Mouse (Mus musculus) MEL (cell line): ENCODE measurements around the gene Ccdc57. TPM values are rescaled to one million over a fixed set of nuclear protein-coding genes. Genes with fewer than 3 reads are reported as not detected.
"Not testable (repeated sequence)": the region's sequence is repeated elsewhere in the genome, so short reads cannot be mapped to it uniquely, and the experiment has no call there.

Source experiments
- DNase-seq: peaks from one replicate; pipeline ENCODE4 v3.0.0; 2011; ENCODE audit warnings: low read depth, low spot score
- H3K27ac ChIP-seq: 2 replicates; pipeline ENCODE4 v1.5.1; 2012; ENCODE audit warnings: low read depth, mild to moderate bottlenecking, control low read depth, low read length, moderate library complexity; ENCODE audit not compliant: control insufficient read depth
- H3K27me3 ChIP-seq, 2 experiments: fragments of 150-350 bp in 1 of 2; sonication (generic) in 1 of 2; 2 replicates each; pipeline ENCODE4 v1.6.1; 2012; ENCODE audit warnings: low read length in 2 of 2, mild to moderate bottlenecking in 2 of 2, improper control_type of control experiment in 1 of 2, moderate library complexity in 1 of 2; ENCODE audit not compliant: insufficient read depth in 2 of 2, control insufficient read depth in 1 of 2
- H3K36me3 ChIP-seq, 2 experiments: 2 replicates each; pipeline ENCODE4 v1.6.1; 2012 to 2014; ENCODE audit warnings: low read length in 2 of 2, improper control_type of control experiment in 1 of 2, inconsistent platforms in 1 of 2, mild to moderate bottlenecking in 1 of 2; ENCODE audit not compliant: insufficient read depth in 2 of 2, control insufficient read depth in 1 of 2
- H3K4me1 ChIP-seq, 2 experiments: fragments of 150-350 bp in 1 of 2; sonication (generic) in 1 of 2; 2 replicates each; pipeline ENCODE4 v1.6.1; 2012; ENCODE audit warnings: low read length in 2 of 2, improper control_type of control experiment in 1 of 2, mild to moderate bottlenecking in 1 of 2; ENCODE audit not compliant: insufficient read depth in 2 of 2, control insufficient read depth in 1 of 2
- H3K4me3 ChIP-seq, 2 experiments: fragments of 150-350 bp in 1 of 2; sonication (generic) in 1 of 2; 2 replicates each; pipeline ENCODE4 v1.5.1; 2012; ENCODE audit warnings: low read depth in 2 of 2, low read length in 2 of 2, mild to moderate bottlenecking in 2 of 2, moderate library complexity in 2 of 2, control low read depth in 1 of 2, improper control_type of control experiment in 1 of 2; ENCODE audit not compliant: control insufficient read depth in 1 of 2, insufficient read depth in 1 of 2
- H3K79me2 ChIP-seq: 2 replicates; pipeline ENCODE4 v1.6.1; 2012; ENCODE audit warnings: mild to moderate bottlenecking, low read length, moderate library complexity; ENCODE audit not compliant: control insufficient read depth, poor library complexity, insufficient read depth
- H3K9ac ChIP-seq: 2 replicates; pipeline ENCODE4 v1.6.1; 2012; ENCODE audit warnings: low read depth, mild to moderate bottlenecking, control low read depth, low read length, moderate library complexity; ENCODE audit not compliant: control insufficient read depth, poor library complexity, severe bottlenecking
- H3K9me3 ChIP-seq: fragments of 150-350 bp; sonication (generic); replicated peaks from 2 replicates; pipeline ENCODE4 v1.6.1; 2012; ENCODE audit warnings: mild to moderate bottlenecking, low read length, improper control_type of control experiment, moderate library complexity; ENCODE audit not compliant: insufficient read depth
- CHD2 ChIP-seq: IDR thresholded peaks from 2 replicates; pipeline ENCODE4 v1.6.1; 2011; ENCODE audit warnings: low read length, improper control_type of control experiment
- CTCF ChIP-seq, 3 experiments: IDR thresholded peaks in 2 of 3; conservative IDR thresholded peaks in 1 of 3; 2 replicates each; pipeline ENCODE4 v1.5.1; 2011 to 2012; ENCODE audit warnings: low read length in 3 of 3, low read depth in 2 of 3, mild to moderate bottlenecking in 2 of 3, improper control_type of control experiment in 1 of 3, inconsistent platforms in 1 of 3, mixed read lengths in 1 of 3, moderate library complexity in 1 of 3; ENCODE audit not compliant: control insufficient read depth in 1 of 3, insufficient read depth in 1 of 3, poor library complexity in 1 of 3, severe bottlenecking in 1 of 3
- ELF1 ChIP-seq: IDR thresholded peaks from 2 replicates; pipeline ENCODE4 v1.6.1; 2014; ENCODE audit warnings: low read depth, mild to moderate bottlenecking, inconsistent platforms, low read length, improper control_type of control experiment, moderate library complexity
- ETS1 ChIP-seq: IDR thresholded peaks from 2 replicates; pipeline ENCODE4 v1.6.1; 2012; ENCODE audit warnings: low read depth, mild to moderate bottlenecking, inconsistent platforms, low read length, improper control_type of control experiment, moderate library complexity
- GABPA ChIP-seq: IDR thresholded peaks from 2 replicates; pipeline ENCODE4 v1.6.1; 2012; ENCODE audit warnings: low read depth, mild to moderate bottlenecking, inconsistent platforms, low read length, improper control_type of control experiment, moderate library complexity
- HCFC1 ChIP-seq: IDR thresholded peaks from 2 replicates; pipeline ENCODE4 v1.6.1; 2012; ENCODE audit warnings: low read depth, mild to moderate bottlenecking, inconsistent platforms, low read length, improper control_type of control experiment, moderate library complexity
- KAT2A ChIP-seq: conservative IDR thresholded peaks from 2 replicates; pipeline ENCODE4 v1.6.1; 2012; ENCODE audit warnings: low read depth, low read length, improper control_type of control experiment, inconsistent platforms
- POLR2A ChIP-seq, 2 experiments: IDR thresholded peaks; 2 replicates each; pipeline ENCODE4 v1.6.1; 2011 to 2012; ENCODE audit warnings: low read length in 2 of 2, mild to moderate bottlenecking in 2 of 2, control low read depth in 1 of 2, improper control_type of control experiment in 1 of 2, low read depth in 1 of 2, moderate library complexity in 1 of 2; ENCODE audit not compliant: control insufficient read depth in 1 of 2, insufficient read depth in 1 of 2, poor library complexity in 1 of 2
- POLR2AphosphoS5 ChIP-seq: IDR thresholded peaks from 2 replicates; pipeline ENCODE4 v1.6.1; 2012; ENCODE audit warnings: low read depth, borderline replicate concordance, mild to moderate bottlenecking, inconsistent platforms, low read length, moderate library complexity, mixed read lengths
- RAD21 ChIP-seq: IDR thresholded peaks from 2 replicates; pipeline ENCODE4 v1.6.1; 2011; ENCODE audit warnings: mild to moderate bottlenecking, low read depth, low read length, improper control_type of control experiment
- TAL1 ChIP-seq: IDR thresholded peaks from 2 replicates; pipeline ENCODE4 v1.6.1; 2012; ENCODE audit warnings: mild to moderate bottlenecking, inconsistent platforms, low read length, moderate library complexity, mixed read lengths
- TCF12 ChIP-seq: IDR thresholded peaks from 2 replicates; pipeline ENCODE4 v1.6.1; 2014; ENCODE audit warnings: low read depth, mild to moderate bottlenecking, inconsistent platforms, low read length, improper control_type of control experiment, moderate library complexity
- UBTF ChIP-seq: IDR thresholded peaks from 2 replicates; pipeline ENCODE4 v1.6.1; 2012; ENCODE audit warnings: low read depth, mild to moderate bottlenecking, inconsistent platforms, low read length, improper control_type of control experiment, moderate library complexity, borderline replicate concordance; ENCODE audit not compliant: insufficient read depth
- USF1 ChIP-seq: IDR thresholded peaks from 2 replicates; pipeline ENCODE4 v1.6.1; 2014; ENCODE audit warnings: low read depth, mild to moderate bottlenecking, inconsistent platforms, low read length, improper control_type of control experiment, moderate library complexity
- ZKSCAN1 ChIP-seq: IDR thresholded peaks from 2 replicates; pipeline ENCODE4 v1.6.1; 2012; ENCODE audit warnings: low read depth, mild to moderate bottlenecking, inconsistent platforms, low read length, improper control_type of control experiment, moderate library complexity
- polyA plus RNA-seq, 2 experiments: library from polyadenylated mRNA; stranded (reverse) in 1 of 2; unstranded in 1 of 2; fragments of >175 nt in 1 of 2; fragments of >200 nt in 1 of 2; gene quantifications; 2 replicates each; pipeline versions ENCODE4 v1.2.1 to v1.2.4; 2012; ENCODE audit warnings: low replicate concordance in 2 of 2, low read depth in 1 of 2; ENCODE audit not compliant: insufficient read length in 2 of 2, insufficient read depth in 1 of 2, missing spikeins in 1 of 2
- total RNA-seq: library from RNA; depleted of rRNA; stranded (reverse); fragments of 300-350 nt; gene quantifications from 2 replicates; pipeline ENCODE4 v1.2.3, GENCODE M21; 2012

Ccdc57 gene
- total and polyA plus RNA-seq, 3 experiments = 5.3 to 7.4 TPM; not detected in 1

DNA sequence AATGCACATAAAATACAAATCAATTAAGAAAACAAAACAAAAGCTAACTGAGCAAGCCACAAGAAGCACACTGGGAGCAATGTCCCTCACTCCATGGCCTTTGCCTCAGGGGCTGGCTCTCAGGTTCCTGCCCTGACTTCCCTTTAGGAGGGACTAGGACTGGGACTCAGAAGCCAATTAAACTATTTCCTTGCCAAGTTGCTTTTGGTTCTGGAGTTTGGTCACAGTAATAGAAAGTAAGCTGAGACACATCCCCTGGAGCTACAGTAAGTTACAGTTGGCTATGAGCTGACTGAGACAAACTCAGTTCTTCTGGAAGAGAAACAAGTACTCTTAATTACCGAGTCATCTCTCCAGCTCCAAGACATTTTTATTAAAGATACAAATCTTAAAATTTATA is 66.9 kb downstream of the Ccdc57 start:
- Histone ChIP-seq H3K9ac (no peak overlapping the region), H3K9me3 (no peaks in the 10 kb centered on the region), H3K4me1 (no peaks in the 10 kb centered on the region), H3K36me3 (no peaks in the 10 kb centered on the region), H3K79me2 (no peaks in the 10 kb centered on the region), H3K27me3 (no peaks in the 10 kb centered on the region), H3K27ac (no peak overlapping the region), H3K4me3 (no peak overlapping the region)
- no peak for DNase-seq
- TF ChIP-seq ELF1 (no peak), TCF12 (no peak), USF1 (no peak), KAT2A (no peak), RAD21 (no peak), HCFC1 (no peak), UBTF (no peak), CHD2 (no peak)

DNA sequence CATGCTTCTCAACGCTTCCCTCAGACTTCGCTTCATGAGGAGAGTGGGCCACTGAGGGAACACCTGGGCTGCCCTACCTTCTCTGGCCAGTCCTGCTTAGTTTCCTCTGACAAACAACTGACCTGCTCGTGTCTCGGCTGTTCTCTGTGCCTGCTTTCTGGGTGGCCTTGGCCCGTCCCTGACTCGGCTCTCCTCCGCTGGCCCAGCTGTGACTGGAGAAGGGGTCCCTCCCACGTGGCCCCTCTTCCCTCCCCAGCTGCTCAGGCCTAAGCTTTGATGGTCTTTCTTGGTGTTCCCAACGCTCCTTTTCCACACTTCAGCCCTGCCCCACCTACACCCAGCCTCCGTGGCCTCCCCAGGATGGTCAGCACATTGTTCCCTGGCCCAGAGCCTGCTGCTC is 69.9 kb downstream of the Ccdc57 start:
- no peaks in the 10 kb centered on the region for H3K79me2 ChIP-seq
- no peaks in the 10 kb centered on the region for H3K36me3 ChIP-seq
- no peaks in the 10 kb centered on the region for H3K4me1 ChIP-seq
- H3K9me3 ChIP-seq = no peaks in the 10 kb centered on the region
- no peak overlapping the region for H3K4me3 ChIP-seq
- TF ChIP-seq CTCF (IDR thresholded peaks at IDR 0.05 in 2 of 3, conservative IDR thresholded peaks at IDR 0.05 in 1 of 3; ENCODE audit: control insufficient read depth in 1 of 3, insufficient read depth in 1 of 3, low read depth in 2 of 3, low read length in 3 of 3, poor library complexity in 1 of 3, severe bottlenecking in 1 of 3) (no peak), ZKSCAN1 (no peak), GABPA (no peak), CHD2 (no peak), POLR2A (IDR thresholded peaks at IDR 0.05; ENCODE audit: control insufficient read depth in 1 of 2, insufficient read depth in 1 of 2, low read depth in 1 of 2, low read length in 2 of 2, poor library complexity in 1 of 2) (no peak), ETS1 (no peak), TAL1 (no peak), POLR2AphosphoS5 (no peak)
- H3K27me3 ChIP-seq = no peaks in the 10 kb centered on the region
- no peak overlapping the region for H3K27ac ChIP-seq
- H3K9ac ChIP-seq = no peak overlapping the region
- no peak for DNase-seq

DNA sequence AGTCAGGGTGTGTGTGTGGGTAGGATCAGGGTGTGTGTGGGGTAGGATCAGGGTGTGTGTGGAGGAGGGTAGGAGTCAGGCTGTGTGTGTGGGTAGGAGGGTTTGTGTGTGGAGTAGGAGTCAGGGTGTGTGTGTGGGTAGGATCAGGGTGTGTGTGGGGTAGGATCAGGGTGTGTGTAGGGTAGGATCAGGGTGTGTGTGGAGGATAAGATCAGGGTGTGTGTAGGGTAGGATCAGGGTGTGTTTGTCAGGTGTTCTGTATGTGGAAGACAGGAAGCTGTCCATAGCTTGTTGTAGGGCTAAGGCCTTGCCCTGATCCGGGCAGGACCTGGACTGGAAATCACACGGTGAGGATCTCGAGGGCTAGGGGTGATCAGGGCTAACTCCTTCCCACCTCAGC is 76.7 kb downstream of the Ccdc57 start:
- H3K4me3 ChIP-seq, H3K27me3 ChIP-seq, H3K27ac ChIP-seq, H3K79me2 ChIP-seq, H3K36me3 ChIP-seq, H3K9me3 ChIP-seq, H3K9ac ChIP-seq: not testable (repeated sequence)
- peak; percentile 48 for DNase-seq
- H3K4me1 ChIP-seq = peaks cover 3 to 12% of the 10 kb centered on the region in 2 experiments
